Mouse (Mus musculus) myocyte (in vitro differentiated cells): ENCODE measurements around the gene Plagl2.

Experiments used
- E2F4 ChIP-seq: IDR thresholded peaks from one replicate; pipeline ENCODE4 v1.6.1; 2011; ENCODE audit warnings: mild to moderate bottlenecking, control low read depth, moderate library complexity; ENCODE audit not compliant: insufficient read depth
- MYOD1 ChIP-seq, 3 experiments: IDR thresholded peaks; one replicate each; pipeline ENCODE4 v1.6.1; 2011; ENCODE audit warnings: control low read depth in 2 of 3, low read depth in 2 of 3, mild to moderate bottlenecking in 2 of 3, moderate library complexity in 1 of 3; ENCODE audit not compliant: insufficient read length in 2 of 3, control insufficient read depth in 1 of 3
- MYOG ChIP-seq, 3 experiments: IDR thresholded peaks; one replicate each; pipeline ENCODE4 v1.6.1; 2011; ENCODE audit warnings: control low read depth in 2 of 3, low read depth in 2 of 3, mild to moderate bottlenecking in 2 of 3; ENCODE audit not compliant: insufficient read length in 2 of 3, control insufficient read depth in 1 of 3, insufficient read depth in 1 of 3
- POLR2A ChIP-seq: IDR thresholded peaks from one replicate; pipeline ENCODE4 v1.6.1; 2011; ENCODE audit warnings: low read depth, mild to moderate bottlenecking, control low read depth, moderate library complexity; ENCODE audit not compliant: insufficient read length
- POLR2AphosphoS2 ChIP-seq: IDR thresholded peaks from one replicate; pipeline ENCODE4 v1.6.1; 2011; ENCODE audit warnings: low read depth, control low read depth; ENCODE audit not compliant: insufficient read length
- REST ChIP-seq: IDR thresholded peaks from one replicate; pipeline ENCODE4 v1.6.1; 2011; ENCODE audit warnings: mild to moderate bottlenecking, control low read depth, moderate library complexity; ENCODE audit not compliant: insufficient read depth, insufficient read length

GRCm38 (mm10) chr2:153238406-153238805 is 2.8 kb downstream of the Plagl2 start:
- TF ChIP-seq E2F4, result no peak
- no peak for TF ChIP-seq POLR2A
- no peak for TF ChIP-seq POLR2AphosphoS2
- TF ChIP-seq REST, result no peak
- TF ChIP-seq MYOG (IDR thresholded peaks at IDR 0.05; ENCODE audit: control insufficient read depth in 1 of 3, insufficient read depth in 1 of 3, insufficient read length in 2 of 3, low read depth in 2 of 3), result no peak
- no peak for TF ChIP-seq MYOD1 (IDR thresholded peaks at IDR 0.05; ENCODE audit: control insufficient read depth in 1 of 3, insufficient read length in 2 of 3, low read depth in 2 of 3)
